Mouse (Mus musculus): ENCODE results near the gene Gm47841. TPM values are rescaled to one million over a fixed set of nuclear protein-coding genes. Genes with fewer than 3 reads are reported as not detected.

Gm47841 gene
- polyA plus RNA-seq, 1 experiment from 2014 or later = not detected

DNA sequence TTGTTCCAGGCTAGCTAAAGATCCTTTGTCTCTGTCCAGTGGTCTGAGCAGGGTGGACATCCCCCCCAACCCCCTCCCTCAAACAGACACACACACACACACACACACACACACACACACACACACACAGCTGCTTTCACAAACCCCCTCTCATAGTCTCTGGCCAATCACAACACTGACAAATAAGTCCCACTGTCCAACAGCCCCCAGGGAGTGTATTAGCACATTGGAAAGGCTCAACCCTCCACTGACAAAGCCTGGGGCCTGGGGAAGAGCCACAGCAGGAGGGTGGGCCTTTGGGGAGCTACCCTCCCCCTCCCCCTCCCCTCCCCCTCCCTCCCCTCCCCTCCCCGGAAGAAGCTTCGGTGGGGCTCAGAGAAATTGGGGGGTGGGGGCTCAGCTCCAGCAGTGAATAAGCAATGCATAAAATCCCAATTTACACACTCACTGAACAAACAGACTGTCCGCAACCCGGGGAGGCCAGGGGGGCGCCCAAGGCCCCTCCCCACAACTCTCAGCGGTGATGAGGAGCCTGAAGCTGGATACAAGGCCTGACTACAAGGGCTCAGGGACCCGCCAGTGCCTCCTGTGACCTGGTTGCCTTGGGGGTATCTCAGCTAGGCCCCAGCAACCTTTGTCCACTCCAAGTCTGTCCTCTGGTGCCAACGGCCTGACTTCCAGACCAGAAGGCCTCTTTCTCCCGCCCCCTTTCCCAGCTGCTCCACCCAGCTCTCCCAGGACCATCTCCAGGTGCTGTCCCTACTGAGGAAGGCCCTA lies 19.9 kb upstream of the Gm47841 start:
- ATAC-seq (ENCODE audit: insufficient read depth, low FRiP score) = no peak
- Histone ChIP-seq H3K27ac (ENCODE audit: low read length) (peak overlapping the region; percentile 77), H3K36me3 (ENCODE audit: control insufficient read depth, insufficient read depth, low read length) (no peaks in the 10 kb centered on the region), H3K9ac (ENCODE audit: low read length) (peak overlapping the region; percentile 48), H3K4me1 (ENCODE audit: control insufficient read depth, insufficient read depth, low read length) (peaks cover 68% of the 10 kb centered on the region), H3K4me2 (ENCODE audit: low read depth, low read length) (no peak overlapping the region; the same call in 1 of the 2 replicates), H3K9me3 (replicated peaks; ENCODE audit: control insufficient read depth, low read length) (no peaks in the 10 kb centered on the region), H3K27me3 (ENCODE audit: control insufficient read depth, insufficient read depth, low read length) (no peaks in the 10 kb centered on the region), H3K4me3 (replicated peaks; ENCODE audit: low read length) (no peak overlapping the region)
- WGBS = 23% methylated on average over 7 of the region's 9 CpGs

DNA sequence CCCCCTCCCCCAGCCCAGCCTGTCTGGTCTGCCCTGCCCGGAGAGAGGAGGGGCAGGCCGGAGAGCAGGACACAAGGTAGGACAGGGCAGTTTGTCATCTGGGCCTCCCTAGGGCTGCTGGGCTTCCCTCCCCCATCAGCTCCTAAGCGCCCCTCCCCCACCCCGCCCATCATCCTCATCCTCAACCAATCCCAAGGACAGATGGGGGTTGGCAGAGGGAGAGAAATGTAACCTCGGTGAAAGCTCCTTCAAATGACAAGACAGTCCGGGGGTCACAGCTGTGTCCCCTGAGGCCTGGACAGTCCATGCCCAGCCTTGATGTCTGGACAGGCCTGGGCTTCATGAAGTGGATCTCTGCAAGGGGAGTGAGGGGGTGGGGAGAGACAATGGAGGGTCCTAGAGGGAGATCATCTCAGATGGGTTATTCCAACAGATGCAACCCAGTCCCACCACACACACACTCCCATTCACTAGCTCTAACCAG lies 19.2 kb upstream of the Gm47841 start:
- no peaks in the 10 kb centered on the region for H3K9me3 ChIP-seq (replicated peaks; ENCODE audit: control insufficient read depth, low read length)
- peak overlapping the region; percentile 41; the same call in 1 of the 2 replicates for H3K9ac ChIP-seq (ENCODE audit: low read length)
- WGBS = 41% methylated on average over 6 of the region's 6 CpGs
- ATAC-seq (ENCODE audit: insufficient read depth, low FRiP score) = no peak
- 0 out of 2 replicates have a peak overlapping the region, but pooled peaks have one; percentile 3 for H3K4me2 ChIP-seq (ENCODE audit: low read depth, low read length)
- no peaks in the 10 kb centered on the region for H3K36me3 ChIP-seq (ENCODE audit: control insufficient read depth, insufficient read depth, low read length)
- no peak overlapping the region for H3K27ac ChIP-seq (ENCODE audit: low read length)
- H3K4me1 ChIP-seq (ENCODE audit: control insufficient read depth, insufficient read depth, low read length) = peaks cover 64% of the 10 kb centered on the region
- no peak overlapping the region for H3K4me3 ChIP-seq (replicated peaks; ENCODE audit: low read length)
- no peaks in the 10 kb centered on the region for H3K27me3 ChIP-seq (ENCODE audit: control insufficient read depth, insufficient read depth, low read length)

DNA sequence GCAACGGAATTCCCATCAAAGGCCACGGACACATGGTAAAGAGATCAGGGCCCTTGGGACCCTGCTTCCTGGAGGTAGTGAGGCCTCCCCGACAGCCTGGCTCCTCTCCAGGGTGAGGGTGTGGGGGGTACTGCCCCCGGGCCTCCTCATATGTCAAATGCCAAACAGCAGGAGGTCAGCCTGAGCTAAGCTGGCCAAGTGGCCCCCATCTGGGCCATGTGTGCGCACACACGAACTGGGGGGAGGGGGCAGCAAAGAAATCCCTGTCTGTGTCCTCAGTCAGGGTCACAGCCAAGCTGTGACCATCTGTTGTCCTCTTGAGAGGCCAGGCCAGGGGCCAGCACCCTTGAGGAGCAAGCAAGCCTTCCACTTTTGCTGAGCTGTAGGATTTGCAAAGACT lies 17.9 kb upstream of the Gm47841 start:
- no peak overlapping the region for H3K9ac ChIP-seq (ENCODE audit: low read length)
- peaks cover 51% of the 10 kb centered on the region for H3K4me1 ChIP-seq (ENCODE audit: control insufficient read depth, insufficient read depth, low read length)
- no peak overlapping the region for H3K27ac ChIP-seq (ENCODE audit: low read length)
- H3K27me3 ChIP-seq (ENCODE audit: control insufficient read depth, insufficient read depth, low read length) = no peaks in the 10 kb centered on the region
- H3K4me2 ChIP-seq (ENCODE audit: low read depth, low read length) = no peak overlapping the region
- H3K9me3 ChIP-seq (replicated peaks; ENCODE audit: control insufficient read depth, low read length) = no peaks in the 10 kb centered on the region
- no peak overlapping the region for H3K4me3 ChIP-seq (replicated peaks; ENCODE audit: low read length)
- no peaks in the 10 kb centered on the region for H3K36me3 ChIP-seq (ENCODE audit: control insufficient read depth, insufficient read depth, low read length)
- ATAC-seq (ENCODE audit: insufficient read depth, low FRiP score) = no peak
- WGBS = 45% methylated on average over 6 of the region's 6 CpGs

DNA sequence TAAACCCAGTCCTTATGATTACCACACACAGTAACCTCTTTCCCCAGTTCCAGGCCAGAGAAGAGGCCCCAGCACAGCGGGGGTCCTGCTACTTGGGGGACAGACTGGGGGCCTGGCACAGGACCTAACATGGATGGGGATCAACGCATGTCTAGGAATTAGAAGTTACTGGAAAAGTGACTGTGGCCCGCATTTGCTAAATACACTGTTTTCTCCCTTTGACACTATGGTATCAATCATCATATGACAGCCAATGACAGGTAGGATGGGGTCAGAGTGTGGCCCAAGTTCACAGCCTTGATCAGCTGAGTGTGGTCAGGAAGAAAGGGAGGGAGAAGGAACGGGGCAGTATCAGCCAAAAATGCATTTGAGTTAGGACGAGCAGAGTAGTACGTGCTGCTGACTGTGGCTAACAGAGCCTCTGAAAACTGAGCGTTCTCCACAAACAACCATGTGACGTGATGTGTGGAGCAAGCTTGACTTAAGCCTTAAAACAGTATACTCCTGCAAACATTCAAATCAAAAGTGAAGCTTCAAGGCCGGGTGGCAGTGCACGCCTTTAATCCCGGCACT lies 13.2 kb upstream of the Gm47841 start:
- no peak for ATAC-seq (ENCODE audit: insufficient read depth, low FRiP score)
- H3K36me3 ChIP-seq (ENCODE audit: control insufficient read depth, insufficient read depth, low read length) = no peaks in the 10 kb centered on the region
- H3K9ac ChIP-seq (ENCODE audit: low read length) = no peak overlapping the region
- no peaks in the 10 kb centered on the region for H3K9me3 ChIP-seq (replicated peaks; ENCODE audit: control insufficient read depth, low read length)
- H3K27ac ChIP-seq (ENCODE audit: low read length) = no peak overlapping the region
- WGBS = 69% methylated on average over 11 of the region's 11 CpGs
- no peaks in the 10 kb centered on the region; the same call in 1 of the 2 replicates for H3K27me3 ChIP-seq (ENCODE audit: control insufficient read depth, insufficient read depth, low read length)
- H3K4me3 ChIP-seq (replicated peaks; ENCODE audit: low read length) = no peak overlapping the region
- peaks cover 7% of the 10 kb centered on the region for H3K4me1 ChIP-seq (ENCODE audit: control insufficient read depth, insufficient read depth, low read length)
- H3K4me2 ChIP-seq (ENCODE audit: low read depth, low read length) = no peak overlapping the region

DNA sequence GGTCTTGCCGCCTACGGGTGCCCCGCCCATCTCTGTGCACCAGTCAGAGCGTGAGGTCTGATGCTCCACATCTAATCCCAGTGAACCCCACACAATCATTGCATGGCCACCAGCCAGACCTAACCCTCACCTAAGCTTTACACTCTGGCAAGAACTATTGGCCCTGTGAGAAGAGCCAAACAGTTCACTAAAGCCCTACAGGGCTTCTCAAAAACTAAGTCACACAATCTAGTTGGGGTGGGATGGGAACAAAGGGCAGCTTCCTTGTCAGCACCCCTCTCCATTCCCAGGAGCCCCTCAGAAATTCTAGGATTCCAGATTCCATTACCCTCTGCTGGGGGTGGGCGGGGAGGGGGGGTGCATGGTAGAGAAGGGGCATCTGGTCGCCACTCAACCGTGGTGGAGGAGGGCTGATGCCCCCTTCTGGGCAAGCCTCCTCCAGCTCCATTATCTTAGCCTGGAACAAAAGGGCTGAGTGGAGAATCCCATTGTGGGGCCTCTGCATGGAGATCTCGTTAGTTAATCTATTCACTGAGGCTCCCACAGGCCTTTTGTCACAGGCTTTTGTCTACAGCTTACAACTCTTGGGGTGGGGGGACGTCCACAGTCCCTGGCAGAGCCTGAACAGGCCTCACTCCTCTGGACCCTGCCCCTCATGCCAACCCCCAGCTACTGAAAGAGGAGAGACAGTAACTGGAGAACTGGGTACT lies 12.5 kb upstream of the Gm47841 start:
- no peak for ATAC-seq (ENCODE audit: insufficient read depth, low FRiP score)
- Histone ChIP-seq H3K9me3 (replicated peaks; ENCODE audit: control insufficient read depth, low read length) (no peaks in the 10 kb centered on the region), H3K4me2 (ENCODE audit: low read depth, low read length) (no peak overlapping the region), H3K27ac (ENCODE audit: low read length) (no peak overlapping the region), H3K27me3 (ENCODE audit: control insufficient read depth, insufficient read depth, low read length) (peaks cover 1% of the 10 kb centered on the region), H3K4me3 (replicated peaks; ENCODE audit: low read length) (no peak overlapping the region), H3K36me3 (ENCODE audit: control insufficient read depth, insufficient read depth, low read length) (no peaks in the 10 kb centered on the region), H3K9ac (ENCODE audit: low read length) (no peak overlapping the region), H3K4me1 (ENCODE audit: control insufficient read depth, insufficient read depth, low read length) (0 out of 2 replicates have a peak, but pooled peaks cover under 1% of the 10 kb centered on the region)
- WGBS = 59% methylated on average over 9 of the region's 9 CpGs

DNA sequence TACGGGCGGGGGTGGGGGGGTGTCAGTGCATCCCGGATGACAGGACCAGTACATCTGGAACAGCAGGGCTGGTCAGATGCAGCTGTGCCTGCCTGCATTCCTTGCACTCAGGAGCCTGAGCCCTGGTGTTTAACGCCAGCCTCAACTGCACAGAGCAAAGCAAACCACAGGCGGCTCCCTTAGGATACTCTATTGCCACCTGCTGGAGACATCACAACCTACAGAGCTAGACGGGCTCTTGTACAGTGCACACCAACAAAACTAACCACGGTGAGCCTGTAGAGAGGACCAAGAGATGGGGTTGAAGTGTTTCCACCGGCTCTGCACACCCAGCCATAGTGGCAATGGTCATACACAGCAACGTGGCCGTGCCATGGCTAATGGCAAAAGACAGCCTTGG lies 9.0 kb upstream of the Gm47841 start:
- Histone ChIP-seq H3K36me3 (ENCODE audit: control insufficient read depth, insufficient read depth, low read length) (no peaks in the 10 kb centered on the region), H3K4me2 (ENCODE audit: low read depth, low read length) (no peak overlapping the region), H3K4me1 (ENCODE audit: control insufficient read depth, insufficient read depth, low read length) (0 out of 2 replicates have a peak, but pooled peaks cover 3% of the 10 kb centered on the region), H3K27ac (ENCODE audit: low read length) (no peak overlapping the region), H3K9ac (ENCODE audit: low read length) (no peak overlapping the region), H3K27me3 (ENCODE audit: control insufficient read depth, insufficient read depth, low read length) (peaks cover 29% of the 10 kb centered on the region), H3K4me3 (replicated peaks; ENCODE audit: low read length) (no peak overlapping the region), H3K9me3 (replicated peaks; ENCODE audit: control insufficient read depth, low read length) (no peaks in the 10 kb centered on the region)
- ATAC-seq (ENCODE audit: insufficient read depth, low FRiP score) = peak; percentile 70; the same call in 1 of the 2 replicates
- 39% methylated on average over 10 of the region's 10 CpGs for WGBS

DNA sequence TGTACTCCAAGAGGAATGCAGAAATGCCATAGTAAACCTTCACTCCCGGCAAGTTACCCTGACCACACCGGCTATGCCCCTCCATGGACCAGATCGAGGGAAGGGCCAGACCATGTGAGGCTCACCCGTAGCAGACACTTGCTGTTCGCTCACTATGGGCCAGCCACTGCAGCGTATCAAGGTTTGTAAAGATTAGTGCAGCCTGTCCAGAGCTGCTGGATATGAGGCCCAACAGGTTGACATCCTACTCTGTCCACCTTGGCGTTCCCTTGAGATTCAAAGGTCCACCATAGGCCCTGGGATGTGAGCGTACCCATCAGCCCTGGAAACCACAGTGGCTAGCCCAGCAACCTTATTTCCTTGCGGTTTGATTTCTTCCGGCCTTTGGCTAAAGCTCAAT lies 7.3 kb upstream of the Gm47841 start:
- H3K9ac ChIP-seq (ENCODE audit: low read length) = no peak overlapping the region
- no peak overlapping the region for H3K4me2 ChIP-seq (ENCODE audit: low read depth, low read length)
- no peaks in the 10 kb centered on the region for H3K36me3 ChIP-seq (ENCODE audit: control insufficient read depth, insufficient read depth, low read length)
- 89% methylated on average over 10 of the region's 10 CpGs for WGBS
- no peak overlapping the region for H3K27ac ChIP-seq (ENCODE audit: low read length)
- ATAC-seq (ENCODE audit: insufficient read depth, low FRiP score) = no peak
- H3K9me3 ChIP-seq (replicated peaks; ENCODE audit: control insufficient read depth, low read length) = no peaks in the 10 kb centered on the region
- H3K4me3 ChIP-seq (replicated peaks; ENCODE audit: low read length) = no peak overlapping the region
- H3K4me1 ChIP-seq (ENCODE audit: control insufficient read depth, insufficient read depth, low read length) = 0 out of 2 replicates have a peak, but pooled peaks cover 3% of the 10 kb centered on the region
- H3K27me3 ChIP-seq (ENCODE audit: control insufficient read depth, insufficient read depth, low read length) = peaks cover 30% of the 10 kb centered on the region

DNA sequence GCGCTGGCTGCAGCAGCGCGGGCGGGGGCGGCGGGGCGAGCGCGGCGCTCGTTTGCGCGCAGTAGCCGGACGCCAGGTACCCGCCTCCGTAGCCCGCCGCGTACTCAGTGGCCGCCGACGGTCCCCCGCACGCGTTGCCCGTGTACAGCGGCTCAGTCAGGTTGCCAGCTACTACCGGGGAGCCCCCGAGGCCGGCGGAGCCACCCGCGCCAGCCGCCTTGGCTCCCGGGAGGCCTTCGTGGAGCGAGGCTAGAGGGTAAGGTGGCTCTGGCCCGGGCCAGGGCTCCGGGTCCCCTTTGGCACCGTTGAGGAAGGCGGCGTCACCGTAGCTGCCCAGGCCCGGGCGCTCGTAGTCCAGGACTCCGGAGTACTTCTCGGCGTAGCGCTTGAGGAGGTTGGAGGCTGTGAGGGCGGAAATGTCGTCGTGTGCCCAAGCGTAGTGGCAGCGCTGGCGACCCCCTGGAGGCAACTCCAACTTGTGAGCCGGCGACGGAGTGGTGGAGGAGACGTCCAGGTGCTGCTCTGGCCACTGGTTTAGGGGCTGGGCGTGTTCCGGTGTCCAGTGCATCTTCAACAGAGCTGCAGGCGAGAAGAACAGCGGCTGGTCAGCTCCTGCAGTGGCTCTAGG lies 6.7 kb upstream of the Gm47841 start:
- no peaks in the 10 kb centered on the region for H3K36me3 ChIP-seq (ENCODE audit: control insufficient read depth, insufficient read depth, low read length)
- H3K9me3 ChIP-seq (replicated peaks; ENCODE audit: control insufficient read depth, low read length) = no peaks in the 10 kb centered on the region
- peak overlapping the region; percentile 45 for H3K4me3 ChIP-seq (replicated peaks; ENCODE audit: low read length)
- 23% methylated on average over 65 of the region's 65 CpGs for WGBS
- no peak for ATAC-seq (ENCODE audit: insufficient read depth, low FRiP score)
- H3K27ac ChIP-seq (ENCODE audit: low read length) = no peak overlapping the region
- peak overlapping the region; percentile 63 for H3K9ac ChIP-seq (ENCODE audit: low read length)
- H3K4me1 ChIP-seq (ENCODE audit: control insufficient read depth, insufficient read depth, low read length) = 0 out of 2 replicates have a peak, but pooled peaks cover 3% of the 10 kb centered on the region
- H3K27me3 ChIP-seq (ENCODE audit: control insufficient read depth, insufficient read depth, low read length) = peaks cover 30% of the 10 kb centered on the region
- peak overlapping the region; percentile 67 for H3K4me2 ChIP-seq (ENCODE audit: low read depth, low read length)
